Mouse (Mus musculus) myocyte (in vitro differentiated cells): ENCODE measurements around the gene Mettl14.

Experiments used
- E2F4 ChIP-seq: IDR thresholded peaks from one replicate; pipeline ENCODE4 v1.6.1; 2011; ENCODE audit warnings: mild to moderate bottlenecking, control low read depth, moderate library complexity; ENCODE audit not compliant: insufficient read depth
- MAX ChIP-seq: IDR thresholded peaks from one replicate; pipeline ENCODE4 v1.6.1; 2011; ENCODE audit warnings: low read depth, mild to moderate bottlenecking, control low read depth
- POLR2A ChIP-seq: IDR thresholded peaks from one replicate; pipeline ENCODE4 v1.6.1; 2011; ENCODE audit warnings: low read depth, mild to moderate bottlenecking, control low read depth, moderate library complexity; ENCODE audit not compliant: insufficient read length
- REST ChIP-seq: IDR thresholded peaks from one replicate; pipeline ENCODE4 v1.6.1; 2011; ENCODE audit warnings: mild to moderate bottlenecking, control low read depth, moderate library complexity; ENCODE audit not compliant: insufficient read depth, insufficient read length
- TCF12 ChIP-seq: IDR thresholded peaks from one replicate; pipeline ENCODE4 v1.6.1; 2011; ENCODE audit warnings: mild to moderate bottlenecking, control low read depth; ENCODE audit not compliant: poor library complexity, insufficient read depth, severe bottlenecking
- USF1 ChIP-seq: IDR thresholded peaks from one replicate; pipeline ENCODE4 v1.6.1; 2011; ENCODE audit warnings: low read depth, mild to moderate bottlenecking, control low read depth, moderate library complexity

GRCm38 (mm10) chr3:123384435-123384834 is 1.5 kb downstream of the Mettl14 start:
- TF ChIP-seq POLR2A (no peak), MAX (no peak), USF1 (no peak), TCF12 (no peak), REST (no peak), E2F4 (no peak)
